ENCODE assay signal across 8 mouse cellular contexts in genomic region chr2:116020451-116020951, GRCm38 (mm10). TPM values are rescaled to one million over a fixed set of nuclear protein-coding genes. Genes with fewer than 3 reads are reported as not detected.
DNase-seq lines count a peak whose midpoint lies in the region; ATAC-seq and TF ChIP-seq lines count a peak whose summit lies in the region.

No protein-coding gene starts in this region.

- intact Hi-C loops in gastrocnemius, postnatal 36 days (cut with DNase I), result no loop called here

- WGBS in heart, embryonic 11.5 days (ENCODE audit: insufficient replicate concordance), result 35% methylated on average over 5 of the region's 5 CpGs
- 30% methylated on average over 5 of the region's 5 CpGs for WGBS in limb, embryonic 10.5 days
- 4% methylated on average over 5 of the region's 5 CpGs for WGBS in neural tube, embryonic 11.5 days
- 83% methylated on average over 5 of the region's 5 CpGs for WGBS in thymus, adult 2 months

- H3K4me3 ChIP-seq in heart, embryonic 11.5 days (ENCODE audit: low read depth, low read length), result no peak overlapping the region
- H3K4me3 ChIP-seq in embryonic fibroblast, embryonic 13.5 days (ENCODE audit: insufficient read depth, low read length), result no peak overlapping the region
- peak overlapping the region; percentile 25; the same call in 1 of the 2 replicates for H3K4me3 ChIP-seq in limb, embryonic 10.5 days
- H3K4me3 ChIP-seq in neural tube, embryonic 11.5 days (ENCODE audit: low read depth, low read length), result no peak overlapping the region
- no peak overlapping the region for H3K4me3 ChIP-seq in thymus, adult 2 months (ENCODE audit: control insufficient read depth, insufficient read depth, low read length)

- H3K36me3 ChIP-seq in heart, embryonic 11.5 days (ENCODE audit: control insufficient read depth, insufficient read depth, low read length), result peaks cover 4% of the 10 kb centered on the region; the same call in 1 of the 2 replicates
- peaks cover 32% of the 10 kb centered on the region for H3K36me3 ChIP-seq in limb, embryonic 10.5 days
- no peaks in the 10 kb centered on the region for H3K36me3 ChIP-seq in neural tube, embryonic 11.5 days (ENCODE audit: control insufficient read depth, insufficient read depth, low read length)
- no peaks in the 10 kb centered on the region for H3K36me3 ChIP-seq in thymus, adult 2 months (ENCODE audit: control insufficient read depth, insufficient read depth, low read length)

- TF ChIP-seq POLR2A in embryonic fibroblast, embryonic 13.5 days (IDR thresholded peaks at IDR 0.05; ENCODE audit: low read depth, low read length), result no peak
- no peak for TF ChIP-seq POLR2A in thymus, adult 2 months (IDR thresholded peaks at IDR 0.05; ENCODE audit: control insufficient read depth, extremely low read depth, insufficient read depth, low read length, poor library complexity)

- H3K27ac ChIP-seq in heart, embryonic 11.5 days (ENCODE audit: low read depth, low read length), result peak overlapping the region; percentile 67; the same call in 1 of the 2 replicates
- H3K27ac ChIP-seq in embryonic fibroblast, embryonic 13.5 days (ENCODE audit: insufficient read depth, low read length), result peak overlapping the region; percentile 42
- H3K27ac ChIP-seq in limb, embryonic 10.5 days, result peak overlapping the region; percentile 69
- H3K27ac ChIP-seq in neural tube, embryonic 11.5 days (ENCODE audit: low read depth, low read length), result peak overlapping the region; percentile 93
- no peak overlapping the region for H3K27ac ChIP-seq in thymus, adult 2 months (ENCODE audit: control insufficient read depth, insufficient read depth, low read length)

- no peaks in the 10 kb centered on the region for H3K27me3 ChIP-seq in heart, embryonic 11.5 days (ENCODE audit: control insufficient read depth, insufficient read depth, low read length)
- no peaks in the 10 kb centered on the region for H3K27me3 ChIP-seq in limb, embryonic 10.5 days (ENCODE audit: low read depth, poor library complexity, severe bottlenecking)
- no peaks in the 10 kb centered on the region for H3K27me3 ChIP-seq in neural tube, embryonic 11.5 days (ENCODE audit: control insufficient read depth, insufficient read depth, low read length)
- no peaks in the 10 kb centered on the region for H3K27me3 ChIP-seq in thymus, adult 2 months (ENCODE audit: control insufficient read depth, insufficient read depth, low read length)

- H3K9me3 ChIP-seq in heart, embryonic 11.5 days (replicated peaks; ENCODE audit: control insufficient read depth, low read length), result no peaks in the 10 kb centered on the region
- H3K9me3 ChIP-seq in limb, embryonic 10.5 days (replicated peaks), result no peaks in the 10 kb centered on the region
- H3K9me3 ChIP-seq in neural tube, embryonic 11.5 days (ENCODE audit: control insufficient read depth, low read length), result no peaks in the 10 kb centered on the region

- peak overlapping the region; percentile 49 for H3K4me2 ChIP-seq in heart, embryonic 11.5 days
- peak overlapping the region; percentile 35 for H3K4me2 ChIP-seq in neural tube, embryonic 11.5 days (ENCODE audit: low read depth)

- no peak overlapping the region for H3K9ac ChIP-seq in heart, embryonic 11.5 days (ENCODE audit: low read depth, low read length)
- H3K9ac ChIP-seq in neural tube, embryonic 11.5 days (ENCODE audit: low read length), result peak overlapping the region; percentile 42

- no peak for TF ChIP-seq CTCF in embryonic fibroblast, embryonic 13.5 days (IDR thresholded peaks at IDR 0.05; ENCODE audit: borderline replicate concordance, insufficient read depth, low read length)
- TF ChIP-seq CTCF in thymus, adult 2 months (IDR thresholded peaks at IDR 0.05; ENCODE audit: borderline replicate concordance, control insufficient read depth, extremely low read depth, insufficient read depth, low read length, poor library complexity), result no peak

- no peak for ATAC-seq in heart, embryonic 11.5 days (replicated peaks; ENCODE audit: insufficient number of reproducible peaks, low FRiP score, low TSS enrichment)
- ATAC-seq in neural tube, embryonic 11.5 days (ENCODE audit: insufficient read depth, low FRiP score, low TSS enrichment), result peak; percentile 51

- DNase-seq in heart, adult 18-20 months, result no peak
- peak; percentile 37 for DNase-seq in limb, embryonic 10.5 days (ENCODE audit: low spot score)
- peak; percentile 57 for DNase-seq in neural tube, embryonic 11.5 days (ENCODE audit: low spot score)
- no peak for DNase-seq in thymus, adult 2 months
- no peak for DNase-seq in gastrocnemius, postnatal 36 days
- no peak for DNase-seq in kidney, adult 9 months

- H3K4me1 ChIP-seq in heart, embryonic 11.5 days (ENCODE audit: control insufficient read depth, insufficient read depth, low read length), result peaks cover 20% of the 10 kb centered on the region
- H3K4me1 ChIP-seq in embryonic fibroblast, embryonic 13.5 days (ENCODE audit: control insufficient read depth, insufficient read depth, low read length), result peaks cover 13% of the 10 kb centered on the region
- H3K4me1 ChIP-seq in limb, embryonic 10.5 days, result peaks cover 36% of the 10 kb centered on the region
- H3K4me1 ChIP-seq in neural tube, embryonic 11.5 days (ENCODE audit: control insufficient read depth, insufficient read depth, low read length), result peaks cover 32% of the 10 kb centered on the region
- no peaks in the 10 kb centered on the region for H3K4me1 ChIP-seq in thymus, adult 2 months (replicated peaks; ENCODE audit: control insufficient read depth, insufficient read depth, low read length)

RNA-seq across cellular contexts. Expression of gene Meis2, which starts 45.1 kb away (rescaled TPM):
- 50.5 and 59.8 TPM in 2 replicates for polyA plus RNA-seq in heart, embryonic 11.5 days (2014; fragmentation: Nextera tagmentation; extraction: Ambion mirVana)
- 10 to 100 TPM; 19.1 to 24.3 TPM for total RNA-seq in heart, adult 18-20 months (2021)
- polyA plus RNA-seq in embryonic fibroblast, embryonic 13.5 days (2011; ENCODE audit: insufficient read length, low read depth, missing spikeins), result 46.7 and 65.5 TPM in 2 replicates
- 63.2 and 65.7 TPM in 2 replicates for polyA plus RNA-seq in limb, embryonic 10.5 days (2016; fragmentation: Nextera tagmentation; extraction: Ambion mirVana)
- 111 and 117 TPM in 2 replicates for polyA plus RNA-seq in neural tube, embryonic 11.5 days (2014; fragmentation: Nextera tagmentation; extraction: Ambion mirVana)
- 8.8 and 10.5 TPM in 2 replicates for polyA plus RNA-seq in thymus, adult 2 months (2012; rRNA removed)
- under 1 TPM; 0.86 to 0.97 TPM for total RNA-seq in gastrocnemius, postnatal 36 days (2021)

Comparison
In these comparisons a context has a peak if more than half of its experiments do, and no peak if none do; other contexts are left out.
1. DNase-seq: peak in limb, embryonic 10.5 days (single experiment) and neural tube, embryonic 11.5 days (single experiment); none in heart, adult 18-20 months (0 of 2), thymus, adult 2 months (single experiment), gastrocnemius, postnatal 36 days (0 of 2) and kidney, adult 9 months (single experiment).